Mouse (Mus musculus): ENCODE data around the gene Scube3. TPM values are rescaled to one million over a fixed set of nuclear protein-coding genes. Genes with fewer than 3 reads are reported as not detected.

The Scube3 gene
- polyA plus RNA-seq, 1 experiment from 2014 or later = 4.7 TPM

Other genes starting within 250 kb of the Scube3 start
- 39.4 and 40.3 TPM in 2 replicates for gene Anks1, start 232.8 kb upstream of the Scube3 start, polyA plus RNA-seq (2014; fragmentation: Nextera tagmentation; extraction: Ambion mirVana)
- 65.2 and 66.1 TPM in 2 replicates for gene Taf11, start 232.3 kb upstream of the Scube3 start, polyA plus RNA-seq (2014; fragmentation: Nextera tagmentation; extraction: Ambion mirVana)
- 1.6 TPM in 2 replicates for gene Tcp11, start 61.5 kb upstream of the Scube3 start, polyA plus RNA-seq (2014; fragmentation: Nextera tagmentation; extraction: Ambion mirVana)
- 31.0 and 33.9 TPM in 2 replicates for gene Zfp523, start 35.0 kb downstream of the Scube3 start, polyA plus RNA-seq (2014; fragmentation: Nextera tagmentation; extraction: Ambion mirVana)
- 2.4 and 3.2 TPM in 2 replicates for gene Def6, start 65.6 kb downstream of the Scube3 start, polyA plus RNA-seq (2014; fragmentation: Nextera tagmentation; extraction: Ambion mirVana)
- 1.7 and 1.8 TPM in 2 replicates for gene Ppard, start 90.6 kb downstream of the Scube3 start, polyA plus RNA-seq (2014; fragmentation: Nextera tagmentation; extraction: Ambion mirVana)
- 21.7 and 24.5 TPM in 2 replicates for gene Fance, start 171.4 kb downstream of the Scube3 start, polyA plus RNA-seq (2014; fragmentation: Nextera tagmentation; extraction: Ambion mirVana)
- 360 and 532 TPM in 2 replicates for gene Rpl10a, start 186.3 kb downstream of the Scube3 start, polyA plus RNA-seq (2014; fragmentation: Nextera tagmentation; extraction: Ambion mirVana)
- gene Tead3, start 208.7 kb downstream of the Scube3 start, polyA plus RNA-seq (2014; fragmentation: Nextera tagmentation; extraction: Ambion mirVana) = 1.8 and 2.4 TPM in 2 replicates
- gene Tulp1, start 223.1 kb downstream of the Scube3 start, polyA plus RNA-seq (2014; fragmentation: Nextera tagmentation; extraction: Ambion mirVana) = 1.3 and 1.5 TPM in 2 replicates